Mouse (Mus musculus) liver, embryonic 14.5 days (tissue): Measurements from ENCODE around the gene Mex3a.

Experiments
- CTCF ChIP-seq: IDR thresholded peaks from 2 replicates; pipeline ENCODE4 v1.5.1; 2016; ENCODE audit warnings: antibody characterized with exemption, low read depth, control low read depth
- EP300 ChIP-seq: IDR thresholded peaks from 2 replicates; pipeline ENCODE4 v1.6.1; 2016; ENCODE audit warnings: antibody characterized with exemption, low read depth

DNA sequence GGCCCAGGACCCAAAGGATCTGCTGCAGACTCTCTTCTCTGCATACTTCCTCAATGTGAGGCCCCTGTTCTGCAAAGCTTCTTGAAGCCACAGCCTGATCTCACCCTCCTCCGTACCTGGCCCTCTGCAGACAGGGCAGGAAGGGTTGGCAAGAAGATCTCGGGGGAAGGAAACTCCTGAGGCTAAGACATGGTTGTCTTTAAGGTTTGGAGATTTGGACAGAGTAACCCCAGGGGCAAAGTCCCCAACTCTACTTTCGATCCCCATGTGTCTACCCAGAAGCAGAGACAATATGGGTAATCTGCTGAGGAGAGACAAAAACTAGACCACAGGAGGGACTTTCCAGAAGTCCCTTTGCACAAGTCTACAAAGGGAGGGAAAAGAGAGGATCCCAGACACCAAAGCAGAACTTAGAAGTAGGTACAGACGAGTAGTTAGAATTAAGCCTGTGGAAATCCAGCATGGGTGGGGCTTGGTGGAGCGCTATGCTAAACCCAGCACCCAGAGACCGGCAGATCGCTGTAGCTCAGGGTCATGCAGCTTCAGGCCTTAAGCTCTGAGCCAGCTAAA, 18.6 kb upstream of the Mex3a start:
- TF ChIP-seq CTCF (no peak), EP300 (no peak)
